Mouse (Mus musculus) urinary bladder, postnatal 25 days (tissue): ENCODE results near the gene Orc6.
A peak's percentile ranks its signal among the peaks of the same experiment; 100 is the strongest.

Source experiments
- DNase-seq: peaks from one replicate; pipeline ENCODE4 v3.0.0; 2022; ENCODE audit warnings: low spot score

Gene Orc6

GRCm38 (mm10) chr8:85299434-85300077, at the start of gene Orc6, which contains the start of gene Vps35:
Orc6 (plus strand) TSS chr8:85299632.
Vps35 (minus strand) TSS chr8:85299802.
- peak; percentile 94 for DNase-seq

GRCm38 (mm10) chr8:85286846-85287245, 12.6 kb upstream of the Orc6 start:
- DNase-seq = no peak

GRCm38 (mm10) chr8:85298600-85299433, 615 bp upstream of the Orc6 start:
- no peak for DNase-seq

- DNase-seq = no peak
Observed at GRCm38 (mm10) chr8:85301941-85302340, 2.5 kb downstream of the Orc6 start.

- DNase-seq = no peak
Observed at GRCm38 (mm10) chr8:85302931-85303330, 3.5 kb downstream of the Orc6 start.

- DNase-seq = no peak
Observed at GRCm38 (mm10) chr8:85303531-85303930, 4.1 kb downstream of the Orc6 start.

- DNase-seq = no peak
Observed at GRCm38 (mm10) chr8:85308564-85308963, 9.1 kb downstream of the Orc6 start.

GRCm38 (mm10) chr8:85311743-85312142, 12.3 kb downstream of the Orc6 start:
- DNase-seq = no peak

GRCm38 (mm10) chr8:85313036-85313435, 13.6 kb downstream of the Orc6 start:
- no peak for DNase-seq

- DNase-seq = no peak
Observed at GRCm38 (mm10) chr8:85318534-85318933, 19.1 kb downstream of the Orc6 start.

- DNase-seq = peak; percentile 40
Observed at GRCm38 (mm10) chr8:85321981-85322380, 22.5 kb downstream of the Orc6 start.

- no peak for DNase-seq
Observed at GRCm38 (mm10) chr8:85323084-85323483, 23.7 kb downstream of the Orc6 start.

- DNase-seq = no peak
Observed at GRCm38 (mm10) chr8:85327036-85327435, 27.6 kb downstream of the Orc6 start.

- no peak for DNase-seq
Observed at GRCm38 (mm10) chr8:85329506-85329905, 30.1 kb downstream of the Orc6 start.

GRCm38 (mm10) chr8:85335105-85335504, 35.7 kb downstream of the Orc6 start:
- no peak for DNase-seq

GRCm38 (mm10) chr8:85336211-85336933, 36.9 kb downstream of the Orc6 start:
- DNase-seq = no peak

- no peak for DNase-seq
Observed at GRCm38 (mm10) chr8:85337681-85338080, 38.2 kb downstream of the Orc6 start.

GRCm38 (mm10) chr8:85339871-85340573, 40.6 kb downstream of the Orc6 start:
- no peak for DNase-seq

GRCm38 (mm10) chr8:85353287-85353686, 53.9 kb downstream of the Orc6 start:
- no peak for DNase-seq
